Mouse (Mus musculus) spleen, adult 2 months (tissue): Measurements from ENCODE around the gene Enpp6. TPM values are rescaled to one million over a fixed set of nuclear protein-coding genes. Genes with fewer than 3 reads are reported as not detected.

Experiments used
- DNase-seq, 2 experiments: peaks; one replicate each; pipeline versions ENCODE4 v3.0.0 to v3.0.0-alpha.2; 2012 to 2021; ENCODE audit warnings: low spot score in 2 of 2, low read depth in 1 of 2
- H3K27ac ChIP-seq: fragments of 200-500 bp; 2 replicates; pipeline ENCODE4 v1.5.1; 2012; ENCODE audit warnings: low read length, inconsistent platforms; ENCODE audit not compliant: insufficient read depth
- H3K27me3 ChIP-seq: fragments of 200-500 bp; 2 replicates; pipeline ENCODE4 v1.6.1; 2012; ENCODE audit warnings: mild to moderate bottlenecking, moderate library complexity, low read length, inconsistent platforms; ENCODE audit not compliant: control insufficient read depth, insufficient read depth
- H3K36me3 ChIP-seq: fragments of 200-500 bp; 2 replicates; pipeline ENCODE4 v1.6.1; 2012; ENCODE audit warnings: mild to moderate bottlenecking, low read length, inconsistent platforms; ENCODE audit not compliant: control insufficient read depth, insufficient read depth
- H3K4me1 ChIP-seq: fragments of 200-500 bp; 2 replicates; pipeline ENCODE4 v1.6.1; 2011; ENCODE audit warnings: inconsistent platforms; ENCODE audit not compliant: control insufficient read depth, insufficient read depth, insufficient read length
- H3K4me3 ChIP-seq: fragments of 200-500 bp; 2 replicates; pipeline ENCODE4 v1.5.1; 2011; ENCODE audit warnings: mild to moderate bottlenecking, inconsistent platforms; ENCODE audit not compliant: insufficient read depth, insufficient read length; ENCODE audit errors: extremely low read depth
- CTCF ChIP-seq: fragments of 200-500 bp; IDR thresholded peaks from 2 replicates; pipeline ENCODE4 v1.5.1; 2011; ENCODE audit warnings: mild to moderate bottlenecking, inconsistent platforms; ENCODE audit not compliant: insufficient read depth, insufficient read length, insufficient replicate concordance; ENCODE audit errors: extremely low read depth
- POLR2A ChIP-seq: fragments of 200-500 bp; IDR thresholded peaks from 2 replicates; pipeline ENCODE4 v1.6.1; 2011; ENCODE audit warnings: low read depth, low read length, inconsistent platforms
- WGBS: fragments of 180-500 bp; shearing (Covaris S2); methylation state at CpG from one replicate; pipeline ENCODE4 v1.1.7; 2018; 5-methylcytosine and 5-hydroxymethylcytosine counted together
- polyA plus RNA-seq: library from polyadenylated mRNA; depleted of rRNA; stranded (reverse); fragments of >200 nt; gene quantifications from 2 replicates; pipeline ENCODE4 v1.2.3, GENCODE M21; 2012

Enpp6 gene
- polyA plus RNA-seq, 1 experiment, result 1.8 TPM

DNA sequence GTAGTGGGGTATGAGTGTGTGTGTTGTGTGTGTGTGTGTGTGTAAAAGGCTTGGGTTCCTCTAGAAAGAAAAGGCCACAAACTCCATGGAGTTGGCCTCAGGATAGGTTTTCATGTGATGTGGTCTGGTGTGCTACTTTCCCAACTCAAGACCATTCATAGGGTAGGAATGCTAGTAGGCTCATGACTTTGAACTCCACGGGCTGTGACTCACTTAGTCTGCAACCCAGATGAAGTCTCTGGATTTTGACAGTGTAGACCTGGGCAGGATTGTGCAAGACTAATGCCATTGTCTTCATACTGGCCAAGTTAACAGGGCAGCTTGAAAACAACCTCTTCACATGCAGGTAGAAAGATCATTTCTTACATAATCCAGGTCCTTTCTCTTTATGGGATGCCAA is 69.4 kb downstream of the Enpp6 start:
- Histone ChIP-seq H3K27me3 (no peaks in the 10 kb centered on the region), H3K27ac (no peak overlapping the region), H3K36me3 (no peaks in the 10 kb centered on the region), H3K4me1 (peaks cover under 1% of the 10 kb centered on the region; the same call in 1 of the 2 replicates), H3K4me3 (no peak overlapping the region)
- DNase-seq, result no peak
- WGBS, result 85% methylated on average over 1 of the region's 1 CpGs
- TF ChIP-seq CTCF, result no peak
- no peak for TF ChIP-seq POLR2A

DNA sequence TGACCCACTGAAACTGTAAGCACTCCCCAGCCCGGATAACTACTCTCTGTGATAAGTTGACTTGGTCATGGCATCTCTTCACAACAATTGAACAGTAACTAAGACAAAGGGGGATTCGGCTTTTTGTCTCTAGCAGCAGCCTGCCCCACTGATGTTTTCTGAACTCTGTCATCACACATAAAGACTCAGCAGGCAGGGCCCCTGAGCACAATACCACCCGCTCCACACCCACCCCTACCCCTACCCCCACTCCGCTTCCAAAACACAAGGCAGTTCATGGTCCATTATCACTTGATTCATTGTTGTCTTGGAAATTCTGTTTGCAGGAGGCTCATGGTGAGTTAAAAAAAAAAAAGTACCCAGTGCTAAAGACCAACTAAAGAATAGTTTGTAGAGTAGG is 71.8 kb downstream of the Enpp6 start:
- no peak for TF ChIP-seq CTCF
- TF ChIP-seq POLR2A, result no peak
- no peak for DNase-seq
- 91% methylated on average over 4 of the region's 4 CpGs for WGBS
- no peaks in the 10 kb centered on the region for H3K27me3 ChIP-seq
- no peaks in the 10 kb centered on the region; the same call in 1 of the 2 replicates for H3K4me1 ChIP-seq
- no peak overlapping the region for H3K27ac ChIP-seq
- H3K36me3 ChIP-seq, result no peaks in the 10 kb centered on the region
- no peak overlapping the region for H3K4me3 ChIP-seq

DNA sequence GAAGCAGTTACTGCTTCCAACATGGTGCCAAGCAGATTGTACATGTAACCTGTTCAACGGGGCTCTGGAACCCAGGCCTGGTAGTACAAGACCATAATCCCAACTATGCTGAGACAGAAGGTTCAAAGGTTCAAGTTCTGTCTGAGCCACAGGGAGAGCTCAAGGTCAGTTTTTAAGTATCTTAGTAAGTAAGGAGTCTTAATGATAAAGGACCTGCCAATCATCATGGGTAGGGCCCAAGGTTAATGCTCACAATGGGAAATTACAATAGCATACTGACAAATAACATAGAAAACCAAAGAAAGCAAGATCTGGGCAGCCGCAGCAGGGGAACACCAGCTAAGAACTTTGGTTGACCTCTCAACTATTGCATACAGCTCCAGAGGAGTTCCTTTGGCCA is 72.3 kb downstream of the Enpp6 start:
- H3K4me1 ChIP-seq, result no peaks in the 10 kb centered on the region; the same call in 1 of the 2 replicates
- 87% methylated on average over 2 of the region's 2 CpGs for WGBS
- no peak for TF ChIP-seq POLR2A
- no peak for TF ChIP-seq CTCF
- no peak overlapping the region for H3K4me3 ChIP-seq
- no peaks in the 10 kb centered on the region for H3K36me3 ChIP-seq
- no peak for DNase-seq
- no peaks in the 10 kb centered on the region for H3K27me3 ChIP-seq
- H3K27ac ChIP-seq, result no peak overlapping the region

DNA sequence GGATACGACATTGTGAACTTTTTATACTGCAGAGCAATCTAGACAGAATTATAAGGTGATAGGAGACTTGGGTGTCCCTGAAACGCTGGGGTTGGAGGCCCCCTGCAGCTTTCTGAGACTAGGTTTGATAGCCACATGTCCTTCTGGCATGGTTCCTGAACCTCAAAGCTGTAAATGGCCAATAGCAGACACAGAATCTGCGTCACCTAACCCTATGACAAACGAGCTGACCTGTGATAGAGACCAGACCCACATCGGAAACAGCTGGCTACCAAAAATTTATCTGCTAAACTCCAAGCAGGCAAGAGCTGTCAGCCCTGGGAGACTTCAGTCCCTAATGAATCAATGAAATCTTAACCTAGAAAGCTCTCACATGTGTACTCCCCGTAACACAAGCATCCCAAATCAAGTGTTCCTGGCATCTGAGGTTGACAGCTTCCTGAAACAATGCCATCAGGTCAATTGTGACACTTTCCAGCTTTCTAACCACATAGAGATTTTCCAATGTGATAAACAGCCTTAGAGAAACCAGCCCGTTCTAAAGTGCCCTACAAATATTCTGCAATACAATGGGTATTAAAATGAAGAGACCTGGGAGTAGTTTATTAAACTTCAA is 74.5 kb downstream of the Enpp6 start:
- 67% methylated on average over 7 of the region's 7 CpGs for WGBS
- H3K4me3 ChIP-seq, result no peak overlapping the region
- TF ChIP-seq CTCF (no peak), POLR2A (no peak)
- H3K36me3 ChIP-seq, result no peaks in the 10 kb centered on the region
- no peaks in the 10 kb centered on the region for H3K27me3 ChIP-seq
- DNase-seq, result no peak
- no peak overlapping the region for H3K27ac ChIP-seq
- no peaks in the 10 kb centered on the region; the same call in 1 of the 2 replicates for H3K4me1 ChIP-seq

DNA sequence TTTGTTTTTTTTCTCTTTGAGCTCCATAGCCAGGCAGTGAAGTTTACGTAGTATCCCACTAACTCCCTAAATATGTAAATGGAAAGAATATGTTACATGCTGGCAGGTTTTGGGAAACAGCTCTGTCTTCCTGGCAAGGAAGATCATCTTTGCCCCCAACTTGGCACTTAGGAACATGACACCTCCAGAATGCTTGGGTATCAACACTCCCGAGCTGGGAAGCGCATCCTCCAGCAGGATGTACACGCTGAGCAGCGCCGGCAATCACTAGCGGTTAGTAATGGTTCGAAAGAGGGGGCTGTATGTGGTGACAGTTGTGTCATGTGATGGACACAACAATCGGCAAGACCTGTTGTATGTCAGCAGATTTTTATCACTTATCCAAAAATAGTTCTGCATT is 80.4 kb downstream of the Enpp6 start:
- WGBS, result 92% methylated on average over 9 of the region's 9 CpGs
- Histone ChIP-seq H3K4me1 (peaks cover 2% of the 10 kb centered on the region; the same call in 1 of the 2 replicates), H3K27ac (no peak overlapping the region), H3K27me3 (no peaks in the 10 kb centered on the region), H3K36me3 (no peaks in the 10 kb centered on the region), H3K4me3 (no peak overlapping the region)
- DNase-seq, result no peak
- no peak for TF ChIP-seq POLR2A
- no peak for TF ChIP-seq CTCF

DNA sequence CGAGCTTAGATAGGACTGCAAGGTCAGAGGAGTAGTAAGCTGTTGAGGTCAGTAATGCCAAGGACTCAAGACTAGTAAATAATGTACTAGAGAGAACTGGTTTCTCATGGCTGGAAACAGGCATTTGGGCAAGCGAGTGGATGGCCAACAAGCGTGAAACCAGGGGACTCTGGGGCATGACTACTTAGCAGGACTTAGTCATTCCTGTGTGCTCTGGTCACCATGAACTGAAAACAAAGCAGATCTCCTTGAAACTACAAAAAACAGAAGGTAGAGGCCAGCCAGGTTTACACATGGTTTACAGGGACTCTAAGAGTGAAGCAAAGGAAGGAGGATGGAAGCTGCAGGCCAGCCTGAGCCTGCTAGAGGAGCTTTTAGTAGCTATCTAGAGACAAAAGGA is 82.9 kb downstream of the Enpp6 start:
- no peak for DNase-seq
- Histone ChIP-seq H3K36me3 (no peaks in the 10 kb centered on the region), H3K27me3 (no peaks in the 10 kb centered on the region), H3K27ac (no peak overlapping the region), H3K4me3 (no peak overlapping the region), H3K4me1 (peaks cover 2% of the 10 kb centered on the region; the same call in 1 of the 2 replicates)
- TF ChIP-seq CTCF, result no peak
- TF ChIP-seq POLR2A, result no peak
- 77% methylated on average over 3 of the region's 3 CpGs for WGBS

DNA sequence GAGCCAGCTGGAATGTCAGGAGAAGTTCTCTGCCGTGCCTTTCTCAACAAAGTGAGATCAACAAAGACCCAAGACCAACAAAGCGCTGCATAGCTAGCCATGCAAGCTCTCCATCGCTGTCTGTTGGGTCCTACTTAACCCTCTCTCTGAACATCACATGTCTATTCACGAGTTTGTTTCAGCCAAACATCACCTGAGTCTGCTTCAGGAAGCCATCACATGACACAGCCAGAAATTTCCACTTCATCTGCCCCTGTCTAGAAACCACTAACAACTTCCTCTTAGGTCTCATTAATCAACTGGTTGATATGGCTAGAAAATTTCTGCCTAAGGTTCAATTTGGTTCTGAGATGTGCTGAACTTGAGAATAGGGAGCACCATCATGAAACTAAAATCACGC is 85.3 kb downstream of the Enpp6 start:
- 69% methylated on average over 5 of the region's 5 CpGs for WGBS
- H3K4me3 ChIP-seq, result no peak overlapping the region
- H3K27ac ChIP-seq, result 0 out of 2 replicates have a peak overlapping the region, but pooled peaks have one; percentile 18
- H3K27me3 ChIP-seq, result no peaks in the 10 kb centered on the region
- peak in 1 of 2 experiments; percentile 66 for DNase-seq
- H3K36me3 ChIP-seq, result no peaks in the 10 kb centered on the region
- TF ChIP-seq POLR2A (no peak), CTCF (no peak)
- peaks cover 2% of the 10 kb centered on the region; the same call in 1 of the 2 replicates for H3K4me1 ChIP-seq
